Mouse (Mus musculus) heart, postnatal 0 days (tissue): ENCODE measurements around the gene Hmgb4. TPM values are rescaled to one million over a fixed set of nuclear protein-coding genes. Genes with fewer than 3 reads are reported as not detected.

Experiments
- ATAC-seq: fragments of 200-750 bp; cut with Nextera tagmentation; 2 replicates; pipeline ENCODE4 v1.8.0; 2017; ENCODE audit warnings: low read depth, moderate number of reproducible peaks, moderate library complexity; ENCODE audit not compliant: insufficient read depth
- DNase-seq: peaks from one replicate; pipeline ENCODE4 v3.0.0-alpha.2; 2016; ENCODE audit warnings: low spot score
- H3K27ac ChIP-seq: fragments of 300-500 bp; sonication (generic); 2 replicates; pipeline ENCODE4 v1.5.1; 2014; ENCODE audit warnings: low read depth, mild to moderate bottlenecking
- H3K27me3 ChIP-seq: fragments of 300-500 bp; sonication (generic); 2 replicates; pipeline ENCODE4 v1.6.1; 2014; ENCODE audit warnings: low read length, mixed read lengths; ENCODE audit not compliant: control insufficient read depth, insufficient read depth
- H3K36me3 ChIP-seq: fragments of 300-500 bp; sonication (generic); replicated peaks from 2 replicates; pipeline ENCODE4 v1.6.1; 2014; ENCODE audit warnings: low read length, mixed read lengths; ENCODE audit not compliant: control insufficient read depth, insufficient read depth
- H3K4me1 ChIP-seq: fragments of 300-500 bp; sonication (generic); 2 replicates; pipeline ENCODE4 v1.6.1; 2014; ENCODE audit warnings: antibody characterized with exemption; ENCODE audit not compliant: control insufficient read depth, insufficient read depth
- H3K4me2 ChIP-seq: fragments of 300-500 bp; sonication (generic); 2 replicates; pipeline ENCODE4 v1.6.1; 2014; ENCODE audit warnings: low read depth, mild to moderate bottlenecking, low read length, moderate library complexity
- H3K4me3 ChIP-seq: fragments of 300-500 bp; sonication (generic); 2 replicates; pipeline ENCODE4 v1.5.1; 2014; ENCODE audit warnings: low read depth, low read length
- H3K9ac ChIP-seq: fragments of 300-500 bp; sonication (generic); replicated peaks from 2 replicates; pipeline ENCODE4 v1.6.1; 2014; ENCODE audit warnings: low read depth, low read length, mixed read lengths
- H3K9me3 ChIP-seq: fragments of 300-500 bp; sonication (generic); replicated peaks from 2 replicates; pipeline ENCODE4 v1.6.1; 2016; ENCODE audit warnings: low read length; ENCODE audit not compliant: control insufficient read depth
- CTCF ChIP-seq: IDR thresholded peaks from 2 replicates; pipeline ENCODE4 v1.5.1; 2016; ENCODE audit warnings: antibody characterized with exemption, control low read depth, low read depth
- EP300 ChIP-seq: IDR thresholded peaks from 2 replicates; pipeline ENCODE4 v1.6.1; 2016; ENCODE audit warnings: antibody characterized with exemption, low read depth
- WGBS: fragments of 180-500 bp; shearing (Covaris S2); extraction: QIAGEN DNeasy Blood & Tissue Kit; methylation state at CpG from one replicate; pipeline ENCODE4 v1.1.7; 2014; 5-methylcytosine and 5-hydroxymethylcytosine counted together
- polyA plus RNA-seq: library from polyadenylated mRNA; unstranded; fragments of >200 nt; fragmentation: Nextera tagmentation; extraction: Ambion mirVana; gene quantifications from 2 replicates; pipeline ENCODE4 v1.2.1, GENCODE M21; 2015
- total RNA-seq: library from RNA; depleted of rRNA; stranded (reverse); fragments of >200 nt; gene quantifications from 2 replicates; pipeline ENCODE4 v1.2.3, GENCODE M21; 2014; ENCODE audit warnings: low replicate concordance

Gene Hmgb4
- total and polyA plus RNA-seq, 2 experiments from 2014 or later: not detected

- Histone ChIP-seq H3K4me1 (no peaks in the 10 kb centered on the region), H3K27ac (no peak overlapping the region), H3K9ac (no peak overlapping the region), H3K4me2 (no peak overlapping the region), H3K4me3 (no peak overlapping the region), H3K9me3 (no peaks in the 10 kb centered on the region), H3K36me3 (no peaks in the 10 kb centered on the region), H3K27me3 (no peaks in the 10 kb centered on the region)
- no peak for TF ChIP-seq CTCF
- TF ChIP-seq EP300: no peak
- DNase-seq: no peak
- ATAC-seq: no peak
- 47% methylated on average over 19 of the region's 19 CpGs for WGBS
These were observed 19.5 kb downstream of the Hmgb4 start for GRCm38 (mm10) chr4:128241075-128241853.

DNA sequence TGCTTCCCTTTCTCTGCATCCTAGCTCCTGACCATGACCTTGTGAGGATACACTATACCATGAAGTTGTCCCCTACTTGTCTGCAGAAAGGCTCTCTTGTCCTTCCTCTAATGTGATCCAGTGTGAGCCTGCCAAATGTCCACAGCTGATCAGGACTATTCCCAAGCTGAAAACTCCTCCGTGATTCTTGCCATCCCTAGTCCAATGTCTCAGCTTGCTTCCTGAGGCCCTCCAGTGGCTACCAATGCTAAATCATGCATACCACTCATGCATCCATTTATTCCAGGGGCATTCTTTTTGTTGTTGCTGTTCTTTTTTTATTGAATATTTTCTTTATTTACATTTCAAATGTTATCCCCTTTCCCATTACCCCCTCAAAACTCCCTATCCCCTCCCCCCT, 21.6 kb downstream of the Hmgb4 start:
- no peaks in the 10 kb centered on the region for H3K36me3 ChIP-seq
- no peak overlapping the region for H3K27ac ChIP-seq
- ATAC-seq (no peak), DNase-seq (no peak)
- TF ChIP-seq CTCF: no peak
- no peak for TF ChIP-seq EP300
- no peak overlapping the region for H3K4me2 ChIP-seq
- H3K9ac ChIP-seq: no peak overlapping the region
- H3K27me3 ChIP-seq: no peaks in the 10 kb centered on the region
- WGBS: 54% methylated on average over 1 of the region's 1 CpGs
- no peak overlapping the region for H3K4me3 ChIP-seq
- H3K9me3 ChIP-seq: no peaks in the 10 kb centered on the region
- no peaks in the 10 kb centered on the region for H3K4me1 ChIP-seq

GRCm38 (mm10) chr4:128233458-128233857, 27.3 kb downstream of the Hmgb4 start:
- Histone ChIP-seq H3K9me3 (no peaks in the 10 kb centered on the region), H3K27ac (no peak overlapping the region), H3K27me3 (no peaks in the 10 kb centered on the region), H3K36me3 (no peaks in the 10 kb centered on the region), H3K4me1 (no peaks in the 10 kb centered on the region), H3K4me3 (no peak overlapping the region), H3K9ac (no peak overlapping the region), H3K4me2 (no peak overlapping the region)
- no peak for TF ChIP-seq EP300
- TF ChIP-seq CTCF: no peak
- 82% methylated on average over 13 of the region's 13 CpGs for WGBS
- DNase-seq: no peak
- ATAC-seq: no peak

- 38% methylated on average over 13 of the region's 13 CpGs for WGBS
- Histone ChIP-seq H3K9me3 (no peaks in the 10 kb centered on the region), H3K27me3 (no peaks in the 10 kb centered on the region), H3K4me3 (no peak overlapping the region), H3K4me1 (no peaks in the 10 kb centered on the region), H3K4me2 (no peak overlapping the region), H3K27ac (no peak overlapping the region), H3K9ac (no peak overlapping the region), H3K36me3 (no peaks in the 10 kb centered on the region)
- DNase-seq (no peak), ATAC-seq (no peak)
- no peak for TF ChIP-seq EP300
- no peak for TF ChIP-seq CTCF
These were observed 33.1 kb downstream of the Hmgb4 start for GRCm38 (mm10) chr4:128227377-128228316.

GRCm38 (mm10) chr4:128224453-128224852, 36.3 kb downstream of the Hmgb4 start:
- Histone ChIP-seq H3K4me1 (no peaks in the 10 kb centered on the region), H3K9me3 (no peaks in the 10 kb centered on the region), H3K4me3 (no peak overlapping the region), H3K36me3 (no peaks in the 10 kb centered on the region), H3K4me2 (no peak overlapping the region), H3K9ac (no peak overlapping the region), H3K27ac (no peak overlapping the region), H3K27me3 (no peaks in the 10 kb centered on the region)
- TF ChIP-seq CTCF: no peak
- TF ChIP-seq EP300: no peak
- DNase-seq (no peak), ATAC-seq (no peak)
- 66% methylated on average over 6 of the region's 6 CpGs for WGBS
